Mouse (Mus musculus) layer of hippocampus, adult 2 months (tissue): ENCODE results near the gene Tcap. TPM values are rescaled to one million over a fixed set of nuclear protein-coding genes. Genes with fewer than 3 reads are reported as not detected.

ENCODE experiments used
- DNase-seq, 2 experiments: peaks; one replicate each; pipeline ENCODE4 v3.0.0; 2022; ENCODE audit warnings: low spot score in 2 of 2
- H3K27ac ChIP-seq: fragments of 200-600 bp; 2 replicates; pipeline ENCODE4 v1.8.1; 2022
- H3K4me3 ChIP-seq: fragments of 200-600 bp; 2 replicates; pipeline ENCODE4 v1.8.1; 2022; ENCODE audit warnings: mild to moderate bottlenecking
- CTCF ChIP-seq: fragments of 200-600 bp; conservative IDR thresholded peaks from 2 replicates; pipeline ENCODE4 v1.8.1; 2022; ENCODE audit warnings: antibody characterized with exemption, mild to moderate bottlenecking, moderate library complexity
- total RNA-seq, 2 experiments: library from RNA; stranded (reverse); gene quantifications; 2 replicates each; pipeline ENCODE4 v1.2.3; 2021

The Tcap gene
- total RNA-seq, 2 experiments from 2014 or later = 0.92 to 1.0 TPM

DNA sequence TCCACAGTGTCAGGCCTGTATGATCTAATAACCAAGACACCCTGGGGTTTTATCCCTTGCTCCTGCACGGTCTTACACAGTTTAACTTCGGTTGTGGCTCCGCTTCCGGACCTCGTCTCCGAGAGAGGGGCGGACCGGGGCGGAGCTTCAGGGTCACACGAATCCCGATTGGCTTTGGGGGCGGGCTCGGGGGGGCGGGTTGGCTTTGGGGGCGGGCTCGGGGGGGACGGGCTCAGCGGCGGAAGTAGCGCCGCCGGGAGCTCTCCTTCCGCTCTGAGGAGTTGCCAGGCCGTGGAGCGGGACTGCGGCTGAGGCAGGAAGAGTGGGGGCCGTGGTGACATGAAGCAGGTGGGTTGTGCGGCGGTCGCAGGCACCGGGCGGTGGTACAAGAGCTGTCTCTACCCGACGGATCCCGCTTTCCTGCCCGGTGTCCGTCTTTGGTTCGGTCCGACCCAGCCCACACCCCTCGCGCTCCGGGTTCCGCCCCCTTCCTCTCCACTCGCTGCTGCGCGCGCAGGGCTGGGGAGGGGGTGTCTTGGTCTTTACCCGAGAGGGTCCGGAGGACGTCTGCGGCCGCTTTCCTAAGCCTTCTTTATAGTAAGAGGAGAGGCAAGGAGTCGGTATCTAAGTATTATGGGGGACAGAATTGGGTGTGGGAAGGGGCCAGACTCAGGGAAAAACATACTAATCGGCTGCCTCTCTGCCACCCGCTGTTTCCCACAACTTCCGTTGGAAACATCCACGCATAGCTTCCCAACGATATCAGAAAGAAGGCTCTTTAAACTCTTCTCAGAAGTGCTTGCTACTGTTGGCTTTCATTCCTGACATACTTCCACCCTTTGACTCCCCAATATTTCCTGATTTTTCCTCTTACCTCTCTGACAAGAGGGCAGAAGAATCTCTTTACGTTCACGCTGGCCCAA is 25.2 kb upstream of the Tcap start, which contains the start of gene Stard3:
Gene Stard3 (plus strand): TSS at position 208 of the 923 bp plus-strand sequence.
- TF ChIP-seq CTCF = no peak
- Histone ChIP-seq H3K4me3 (peak within 1 kb of the TSS; percentile 87), H3K27ac (peak within 1 kb of the TSS; percentile 90)
- peak; percentile 81 to 87 for DNase-seq

- TF ChIP-seq CTCF = no peak
- Histone ChIP-seq H3K27ac (peak overlapping the region; percentile 79), H3K4me3 (no peak overlapping the region)
- DNase-seq = no peak
Observed at GRCm38 (mm10) chr11:98360866-98361521, 22.6 kb upstream of the Tcap start.

DNA sequence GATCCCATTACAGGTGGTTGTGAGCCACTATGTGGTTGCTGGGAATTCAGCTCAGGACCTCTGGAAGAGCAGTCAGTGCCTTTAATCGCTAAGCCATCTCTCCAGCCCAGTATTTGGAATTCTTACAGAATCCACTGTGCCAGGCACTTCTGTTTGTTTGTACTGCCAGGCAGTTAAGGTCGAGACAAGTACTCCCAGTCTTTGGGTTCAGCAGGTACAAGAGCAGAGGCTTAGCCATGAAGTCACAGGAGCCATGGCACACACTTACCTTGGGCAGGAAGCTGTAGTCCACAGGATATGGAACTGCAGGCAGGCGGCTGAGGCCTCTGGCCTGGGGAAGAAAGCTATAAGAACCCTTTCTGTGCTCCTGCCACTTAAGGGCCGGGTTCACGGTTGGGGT is 19.8 kb upstream of the Tcap start:
- TF ChIP-seq CTCF = no peak
- Histone ChIP-seq H3K4me3 (no peak overlapping the region), H3K27ac (no peak overlapping the region)
- DNase-seq = no peak

- Histone ChIP-seq H3K27ac (no peak overlapping the region), H3K4me3 (no peak overlapping the region)
- no peak for TF ChIP-seq CTCF
- DNase-seq = no peak
Observed at GRCm38 (mm10) chr11:98364410-98364809, 19.2 kb upstream of the Tcap start.

DNA sequence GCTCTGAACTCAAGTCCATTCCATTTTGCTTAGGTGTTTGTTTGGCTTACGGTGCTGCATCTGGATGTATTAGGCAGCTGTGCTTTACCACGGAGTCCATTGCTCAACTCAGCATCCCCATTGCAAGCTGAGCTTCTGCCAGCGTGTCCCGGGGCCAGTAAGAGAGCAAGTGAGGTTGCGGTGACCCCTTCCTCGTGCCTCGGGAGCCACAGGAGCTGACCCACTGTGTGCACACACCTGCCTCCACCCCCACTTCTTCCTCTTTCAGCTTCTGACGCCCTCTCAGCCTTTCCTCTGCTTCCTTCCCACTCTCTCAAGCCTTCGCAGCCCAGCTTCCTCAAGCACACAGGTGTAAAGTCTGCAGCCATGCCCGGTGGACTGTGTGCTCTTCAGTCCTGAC is 17.3 kb upstream of the Tcap start:
- no peak overlapping the region for H3K4me3 ChIP-seq
- no peak for TF ChIP-seq CTCF
- DNase-seq = no peak
- peak overlapping the region; percentile 57; the same call in 1 of the 2 replicates for H3K27ac ChIP-seq

GRCm38 (mm10) chr11:98367171-98367862 is 16.3 kb upstream of the Tcap start:
- no peak for DNase-seq
- Histone ChIP-seq H3K27ac (peak overlapping the region; percentile 57; the same call in 1 of the 2 replicates), H3K4me3 (no peak overlapping the region)
- TF ChIP-seq CTCF = no peak

- H3K27ac ChIP-seq = peak overlapping the region; percentile 57; the same call in 1 of the 2 replicates
Observed at GRCm38 (mm10) chr11:98367863-98368186, 15.8 kb upstream of the Tcap start.

DNA sequence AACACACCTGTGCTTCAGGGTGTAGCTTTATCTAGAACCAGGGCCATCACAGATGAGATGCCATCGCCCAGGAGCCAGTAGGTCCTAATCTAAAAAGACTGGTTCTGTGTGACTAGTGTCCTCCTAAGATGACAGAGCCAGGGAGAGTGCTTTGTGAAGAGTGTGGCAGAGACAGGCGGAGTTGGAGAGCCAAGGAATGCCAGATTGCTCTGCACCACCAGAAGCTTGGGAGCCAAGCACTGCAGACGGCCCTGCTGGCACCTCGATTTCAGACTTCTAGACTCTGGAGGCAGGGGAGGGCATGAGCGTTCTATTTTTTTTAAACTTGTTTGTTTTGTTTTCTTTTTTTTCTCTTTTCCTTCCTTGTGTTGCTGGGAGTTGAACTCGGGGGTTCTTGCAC is 14.3 kb upstream of the Tcap start:
- no peak for TF ChIP-seq CTCF
- H3K4me3 ChIP-seq = no peak overlapping the region
- DNase-seq = peak; percentile 35 to 66
- peak overlapping the region; percentile 61; the same call in 1 of the 2 replicates for H3K27ac ChIP-seq

More at GRCm38 (mm10) chr11:98367863-98368186, 15.8 kb upstream of the Tcap start:
- no peak for DNase-seq
- no peak for TF ChIP-seq CTCF
- H3K4me3 ChIP-seq = no peak overlapping the region

- H3K27ac ChIP-seq = peak overlapping the region; percentile 69; the same call in 1 of the 2 replicates
- TF ChIP-seq CTCF = no peak
- H3K4me3 ChIP-seq = no peak overlapping the region
- no peak for DNase-seq
Observed at GRCm38 (mm10) chr11:98370588-98370987, 13.0 kb upstream of the Tcap start.

DNA sequence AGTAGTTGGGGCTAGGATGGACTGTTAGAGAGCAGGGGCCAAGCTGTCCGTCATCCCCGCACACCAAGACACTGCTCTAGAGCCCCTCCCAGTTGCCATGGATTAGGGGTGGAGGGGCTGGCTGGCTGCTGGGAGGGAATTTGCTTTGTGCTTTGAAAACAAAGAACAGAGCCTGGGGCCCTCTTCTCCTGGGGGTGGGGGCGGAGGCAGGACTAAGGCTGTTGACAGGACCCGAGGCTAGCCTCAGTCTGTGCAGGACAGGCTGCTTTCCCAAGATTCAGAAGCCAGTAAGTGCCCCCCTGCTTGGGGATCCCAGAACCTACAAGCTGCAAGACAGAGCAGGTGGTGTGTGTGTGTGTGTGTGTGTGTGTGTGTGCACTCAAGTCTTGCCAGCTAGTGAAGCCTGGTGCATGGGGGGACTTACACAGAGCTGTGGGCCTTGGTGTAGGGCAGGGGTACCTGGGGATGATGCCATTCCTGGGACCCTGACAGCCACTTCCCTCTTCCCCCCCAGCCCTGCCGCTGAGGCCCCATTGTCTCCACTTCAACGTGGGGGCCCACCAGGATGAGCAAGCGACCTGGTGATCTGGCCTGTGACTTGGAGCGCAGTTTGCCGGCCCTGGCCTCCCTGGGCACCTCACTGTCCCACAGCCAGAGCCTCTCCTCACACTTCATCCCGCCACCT is 11.9 kb upstream of the Tcap start:
- Histone ChIP-seq H3K27ac (peak overlapping the region; percentile 69), H3K4me3 (no peak overlapping the region; the same call in 1 of the 2 replicates)
- DNase-seq = peak in 1 of 2 experiments; percentile 39
- no peak for TF ChIP-seq CTCF

GRCm38 (mm10) chr11:98372406-98372805 is 11.2 kb upstream of the Tcap start:
- TF ChIP-seq CTCF = peak; percentile 94
- Histone ChIP-seq H3K4me3 (no peak overlapping the region; the same call in 1 of the 2 replicates), H3K27ac (peak overlapping the region; percentile 69)
- peak in 1 of 2 experiments; percentile 72 for DNase-seq

GRCm38 (mm10) chr11:98373244-98373643 is 10.4 kb upstream of the Tcap start:
- TF ChIP-seq CTCF = no peak
- Histone ChIP-seq H3K27ac (peak overlapping the region; percentile 69), H3K4me3 (no peak overlapping the region)
- DNase-seq = no peak

DNA sequence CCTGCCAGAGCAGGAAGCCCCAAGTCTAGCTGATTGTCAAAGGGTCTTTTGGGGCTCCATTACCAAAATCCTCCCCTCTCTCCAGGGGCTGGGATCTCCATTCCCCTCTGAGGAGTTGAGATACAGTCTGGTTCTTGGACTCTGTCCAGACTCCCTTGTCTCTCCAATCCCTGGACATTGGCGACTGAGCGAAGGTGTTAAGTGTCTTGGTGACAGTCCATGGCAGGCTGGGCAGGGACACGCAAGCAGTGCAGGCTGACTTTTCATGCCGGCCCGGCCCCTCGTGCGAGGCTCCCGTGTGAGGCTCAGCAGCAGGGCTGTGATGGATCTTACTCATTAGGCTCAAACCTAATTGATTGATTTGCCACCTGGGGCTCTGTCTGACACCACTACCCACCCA is 9.3 kb upstream of the Tcap start:
- H3K4me3 ChIP-seq = no peak overlapping the region
- TF ChIP-seq CTCF = no peak
- peak overlapping the region; percentile 15; the same call in 1 of the 2 replicates for H3K27ac ChIP-seq
- DNase-seq = no peak
